1 mouse cellular context compared by ENCODE assay signal in the genomic region with DNA sequence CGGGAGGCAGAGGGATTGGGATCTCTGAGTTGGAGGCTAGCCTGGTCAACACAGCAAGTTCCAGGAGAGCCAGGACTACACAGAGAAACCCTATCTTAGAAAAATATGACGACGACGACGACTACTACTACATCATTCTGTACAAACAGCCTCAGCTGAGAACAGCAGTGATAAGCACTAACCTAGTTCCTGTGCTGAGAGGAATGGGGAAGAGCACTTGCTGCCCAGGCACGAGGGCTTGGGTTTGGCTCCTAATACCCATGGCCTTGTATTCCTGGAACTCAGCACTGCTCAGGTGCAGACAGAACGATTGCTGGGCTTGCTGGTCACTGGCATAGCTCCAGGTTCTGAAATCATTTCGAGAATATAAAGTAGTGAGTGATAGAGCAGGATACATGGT.
TF ChIP-seq lines count a peak whose summit lies in the region.

No protein-coding gene starts in this region.

TF ChIP-seq in MEL, 35 proteins besides CTCF, POLR2A, EP300 and RAD21 (continued from another document):
- no peak for TF ChIP-seq CHD2 (IDR thresholded peaks at IDR 0.05; ENCODE audit: low read length)
